Mouse (Mus musculus): Measurements from ENCODE around the gene Slc30a3. TPM values are rescaled to one million over a fixed set of nuclear protein-coding genes. Genes with fewer than 3 reads are reported as not detected.
"Not testable (repeated sequence)": the region's sequence is repeated elsewhere in the genome, so short reads cannot be mapped to it uniquely, and the experiment has no call there.

Slc30a3 gene
- polyA plus RNA-seq, 1 experiment from 2014 or later: 0.50 TPM

DNA sequence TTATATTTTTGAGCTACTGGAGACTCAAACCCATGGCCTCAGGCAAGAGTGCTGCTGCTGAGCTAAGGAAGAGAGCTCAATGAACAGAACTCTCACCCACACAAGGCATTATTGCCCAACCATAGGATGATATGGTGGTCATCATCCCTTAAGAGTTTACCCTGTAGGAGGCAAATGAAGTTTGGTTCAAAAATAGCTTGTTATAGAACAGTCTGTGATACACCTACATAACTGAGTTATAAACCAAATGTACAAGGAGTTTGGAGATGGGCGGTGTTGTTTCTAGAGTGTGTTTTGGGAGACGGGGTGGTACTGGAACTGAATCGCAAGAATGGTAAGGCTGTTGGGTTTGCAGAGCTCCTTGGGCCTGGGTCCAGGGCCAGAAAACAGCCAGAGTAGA, 38.2 kb downstream of the Slc30a3 start:
- no peak for ATAC-seq (ENCODE audit: insufficient number of reproducible peaks, low FRiP score, low TSS enrichment, low read depth)
- Histone ChIP-seq H3K4me3 (no peak overlapping the region), H3K27ac (no peak overlapping the region), H3K4me1 (no peaks in the 10 kb centered on the region), H3K36me3 (peaks cover 95% of the 10 kb centered on the region), H3K4me2 (no peak overlapping the region), H3K9me3 (no peaks in the 10 kb centered on the region), H3K27me3 (no peaks in the 10 kb centered on the region), H3K9ac (no peak overlapping the region)
- WGBS: 93% methylated on average over 3 of the region's 3 CpGs

DNA sequence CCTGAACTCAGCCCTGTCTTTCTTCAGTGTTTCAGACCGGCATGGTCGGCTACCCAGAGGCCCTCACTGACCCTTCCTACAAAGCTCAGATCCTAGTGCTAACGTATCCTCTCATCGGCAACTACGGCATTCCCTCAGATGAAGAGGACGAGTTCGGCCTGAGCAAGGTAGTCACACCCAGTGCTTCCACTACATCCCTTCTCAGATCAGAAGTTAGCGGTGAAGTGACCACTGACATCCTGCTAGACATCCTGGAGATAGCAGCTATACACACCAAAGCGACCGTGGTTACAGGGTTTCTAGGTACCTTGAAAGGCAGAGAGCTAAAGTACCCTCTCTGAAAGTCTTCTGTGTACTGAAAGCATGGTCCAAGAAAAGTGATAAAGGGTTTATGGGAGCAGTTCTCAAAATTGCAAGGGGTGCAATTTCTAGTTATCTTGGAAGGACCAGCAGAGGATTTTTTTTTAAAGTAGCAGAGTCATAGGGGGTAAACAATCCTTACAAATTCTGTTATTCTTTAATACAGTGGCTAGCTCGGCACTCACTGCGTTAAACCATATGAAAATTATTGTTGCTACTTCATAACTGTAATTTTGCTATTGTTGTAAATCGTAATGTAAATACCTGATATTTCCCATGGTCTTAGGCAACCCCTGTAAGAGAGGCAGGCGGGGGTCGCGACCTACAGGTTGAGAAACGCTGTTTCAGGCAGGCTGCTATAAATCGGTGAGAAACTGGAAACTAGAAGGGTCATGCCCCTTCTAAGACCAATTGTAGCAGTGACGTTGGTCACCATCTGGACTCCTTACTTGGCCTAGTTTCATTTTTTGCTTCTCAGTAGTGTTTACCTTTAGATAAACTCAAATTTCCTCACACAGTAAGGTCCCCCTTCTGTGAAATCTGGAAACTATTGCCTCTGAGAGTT, 52.6 kb downstream of the Slc30a3 start:
- Histone ChIP-seq H3K9me3 (no peaks in the 10 kb centered on the region), H3K9ac (peak overlapping the region; percentile 69), H3K36me3 (peaks cover 40% of the 10 kb centered on the region), H3K4me3 (peak overlapping the region; percentile 70), H3K27ac (peak overlapping the region; percentile 88), H3K4me1 (peaks cover 19% of the 10 kb centered on the region), H3K4me2 (peak overlapping the region; percentile 82), H3K27me3 (no peaks in the 10 kb centered on the region)
- ATAC-seq (ENCODE audit: insufficient number of reproducible peaks, low FRiP score, low TSS enrichment, low read depth): peak; percentile 18
- WGBS: 14% methylated on average over 19 of the region's 19 CpGs

DNA sequence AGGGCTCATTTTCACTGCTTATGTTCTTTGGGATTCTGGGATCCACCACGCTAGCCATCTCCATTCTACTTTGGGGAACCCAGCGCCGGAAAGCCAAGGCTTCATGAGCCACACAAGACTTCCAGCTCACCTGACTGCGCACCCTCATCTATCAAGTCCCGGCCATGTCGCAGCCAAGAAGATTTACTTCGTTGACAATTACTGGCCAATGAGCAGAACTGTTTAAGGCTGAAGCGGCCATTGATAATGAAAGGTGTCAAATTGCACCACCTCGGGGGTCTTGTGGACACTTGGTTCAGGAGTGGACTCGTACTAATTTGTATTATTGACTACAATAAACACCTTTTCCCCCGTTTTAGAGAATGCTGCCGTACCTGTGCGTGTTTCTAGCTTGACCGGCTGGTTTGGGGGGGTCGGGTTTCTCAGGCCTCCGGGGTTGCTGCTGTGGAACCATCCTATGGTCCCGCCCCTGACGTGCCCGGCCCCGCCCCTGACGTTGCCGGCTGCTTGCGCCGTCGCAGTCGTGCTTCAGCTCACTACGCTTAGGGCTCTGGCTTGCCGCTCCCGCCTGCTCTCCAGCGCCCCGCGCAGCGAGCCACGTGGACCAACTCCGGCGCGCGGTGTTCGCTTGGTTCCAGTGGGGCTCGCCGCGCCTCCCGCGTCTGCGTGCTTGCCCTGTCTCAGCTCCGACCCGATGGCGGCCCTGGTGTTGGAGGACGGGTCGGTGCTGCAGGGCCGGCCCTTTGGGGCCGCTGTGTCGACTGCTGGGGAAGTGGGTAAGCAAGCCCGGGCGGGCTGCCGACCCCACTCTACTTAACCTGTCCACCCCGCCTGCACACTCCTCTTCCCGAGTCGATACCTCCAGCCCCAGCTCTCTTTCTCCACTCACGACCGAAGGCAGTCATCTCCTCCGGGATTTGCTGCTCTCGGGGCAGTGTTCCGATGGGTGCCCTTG, 53.5 kb downstream of the Slc30a3 start, which contains the start of gene Cad:
Cad (plus strand) TSS at position 520 of the 955 bp plus-strand sequence.
- Histone ChIP-seq H3K4me2 (peak within 1 kb of the TSS; percentile 82), H3K9me3 (no peaks in the 10 kb centered on the region), H3K4me1 (peaks cover 19% of the 10 kb centered on the region), H3K4me3 (peak within 1 kb of the TSS; percentile 70), H3K36me3 (peaks cover 31% of the 10 kb centered on the region), H3K27me3 (no peaks in the 10 kb centered on the region), H3K9ac (peak within 1 kb of the TSS; percentile 69), H3K27ac (peak within 1 kb of the TSS; percentile 88)
- ATAC-seq (ENCODE audit: insufficient number of reproducible peaks, low FRiP score, low TSS enrichment, low read depth): peak; percentile 98
- under 1% methylated on average over 63 of the region's 64 CpGs for WGBS

DNA sequence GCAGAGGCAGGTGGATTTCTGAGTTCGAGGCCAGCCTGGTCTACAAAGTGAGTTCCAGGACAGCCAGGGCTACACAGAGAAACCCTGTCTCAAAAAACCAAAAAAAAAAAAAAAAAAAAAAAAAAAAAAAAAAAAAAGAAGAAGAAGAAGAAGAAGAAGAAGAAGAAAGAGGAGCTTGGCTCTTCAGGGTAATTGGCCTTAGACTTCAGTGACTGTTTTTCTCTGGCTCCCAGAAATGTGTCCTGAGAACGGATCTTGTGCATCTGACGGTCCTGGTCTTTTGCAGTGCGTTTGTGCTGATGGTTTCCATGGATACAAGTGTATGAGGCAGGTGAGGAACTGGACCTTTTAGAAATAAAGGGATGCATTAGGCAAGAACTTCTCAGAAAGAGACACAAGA, 54.3 kb downstream of the Slc30a3 start:
- WGBS: 61% methylated on average over 4 of the region's 4 CpGs

DNA sequence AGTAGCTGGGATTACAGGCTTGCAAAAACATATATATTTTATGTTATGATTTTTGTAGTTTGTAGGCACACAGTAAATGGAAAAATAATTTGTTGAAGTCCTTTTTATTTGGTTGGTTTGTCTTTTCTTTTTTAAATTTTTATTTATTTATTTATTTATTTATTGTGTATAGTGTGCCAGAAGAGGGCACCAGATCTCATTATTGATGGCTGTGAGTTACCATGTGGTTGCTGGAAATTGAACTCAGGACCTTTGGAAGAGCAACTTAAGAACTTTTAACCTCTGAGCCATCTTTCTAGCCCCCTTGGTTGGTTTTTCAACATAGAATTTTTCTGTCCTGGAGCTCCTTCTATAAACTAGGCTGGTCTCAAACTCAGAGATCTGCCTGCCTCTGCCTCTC, 57.6 kb downstream of the Slc30a3 start:
- H3K4me1 ChIP-seq: peaks cover 17% of the 10 kb centered on the region
- H3K9ac ChIP-seq: no peak overlapping the region
- no peak overlapping the region for H3K4me2 ChIP-seq
- H3K9me3 ChIP-seq: no peaks in the 10 kb centered on the region
- H3K4me3 ChIP-seq: no peak overlapping the region
- no peaks in the 10 kb centered on the region for H3K27me3 ChIP-seq
- H3K36me3 ChIP-seq: peaks cover 7% of the 10 kb centered on the region; the same call in 1 of the 2 replicates
- no peak overlapping the region for H3K27ac ChIP-seq
- ATAC-seq (ENCODE audit: insufficient number of reproducible peaks, low FRiP score, low TSS enrichment, low read depth): no peak

More for the DNA sequence above, 54.3 kb downstream of the Slc30a3 start:
- Histone ChIP-seq H3K36me3 (peaks cover 23% of the 10 kb centered on the region), H3K4me1 (peaks cover 19% of the 10 kb centered on the region), H3K9ac (0 out of 2 replicates have a peak overlapping the region, but pooled peaks have one; percentile 31), H3K4me3 (peak overlapping the region; percentile 70), H3K4me2 (peak overlapping the region; percentile 82), H3K27ac (peak overlapping the region; percentile 88)
- not testable (repeated sequence) for H3K27me3 ChIP-seq; ATAC-seq (ENCODE audit: insufficient number of reproducible peaks, low FRiP score, low TSS enrichment, low read depth); H3K9me3 ChIP-seq

DNA sequence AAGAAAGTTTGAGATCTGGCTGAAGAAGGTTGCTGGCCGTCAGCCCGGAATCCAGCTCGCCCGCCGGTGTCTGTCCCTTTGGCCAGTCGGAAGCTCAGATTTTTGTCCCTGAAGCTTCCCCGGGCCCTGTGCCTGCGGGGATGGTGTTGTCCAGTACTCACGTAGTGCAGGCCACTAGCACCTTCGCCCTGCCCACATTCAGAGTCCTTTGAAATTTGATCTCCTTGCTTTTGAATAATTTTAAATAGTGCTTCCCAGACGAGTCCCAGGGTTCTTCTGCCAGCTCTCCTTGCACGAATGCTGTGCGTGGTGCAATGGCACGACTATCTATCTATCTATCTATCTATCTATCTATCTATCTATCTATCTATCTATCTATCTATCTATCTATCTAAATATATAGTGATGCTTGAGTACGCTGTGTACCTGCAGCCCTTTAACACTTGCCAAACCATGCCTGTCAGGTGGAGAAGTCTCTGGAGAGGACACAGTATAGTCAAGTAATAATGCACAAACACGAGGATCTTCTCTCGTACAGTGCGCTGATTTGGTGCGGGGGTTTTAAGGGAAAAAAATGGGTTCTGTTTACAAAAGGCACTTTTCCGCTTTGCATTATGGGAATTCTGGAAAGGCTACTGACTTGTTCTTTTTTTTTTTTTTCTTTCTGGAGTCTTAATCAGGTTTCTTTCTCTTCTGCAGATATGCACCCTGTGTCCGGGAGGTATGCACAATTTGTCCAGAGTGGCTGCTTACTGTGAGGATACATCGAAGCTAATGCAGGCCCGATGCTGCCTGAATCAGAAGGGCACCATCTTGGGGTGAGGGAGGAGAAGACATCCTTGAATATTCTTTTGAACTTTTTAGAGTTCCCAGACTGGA, 59.0 kb downstream of the Slc30a3 start, which contains the start of gene Slc5a6:
Slc5a6 (minus strand) TSS at position 162 of the 879 bp plus-strand sequence.
- Histone ChIP-seq H3K27me3 (no peaks in the 10 kb centered on the region), H3K9me3 (no peaks in the 10 kb centered on the region), H3K36me3 (peaks cover 7% of the 10 kb centered on the region; the same call in 1 of the 2 replicates), H3K4me1 (peaks cover 8% of the 10 kb centered on the region), H3K9ac (peak within 1 kb of the TSS; percentile 81), H3K4me2 (peak within 1 kb of the TSS; percentile 70), H3K27ac (peak within 1 kb of the TSS; percentile 96), H3K4me3 (peak within 1 kb of the TSS; percentile 85)
- 1% methylated on average over 23 of the region's 23 CpGs for WGBS
- no peak; the same call in 1 of the 2 replicates for ATAC-seq (ENCODE audit: insufficient number of reproducible peaks, low FRiP score, low TSS enrichment, low read depth)

DNA sequence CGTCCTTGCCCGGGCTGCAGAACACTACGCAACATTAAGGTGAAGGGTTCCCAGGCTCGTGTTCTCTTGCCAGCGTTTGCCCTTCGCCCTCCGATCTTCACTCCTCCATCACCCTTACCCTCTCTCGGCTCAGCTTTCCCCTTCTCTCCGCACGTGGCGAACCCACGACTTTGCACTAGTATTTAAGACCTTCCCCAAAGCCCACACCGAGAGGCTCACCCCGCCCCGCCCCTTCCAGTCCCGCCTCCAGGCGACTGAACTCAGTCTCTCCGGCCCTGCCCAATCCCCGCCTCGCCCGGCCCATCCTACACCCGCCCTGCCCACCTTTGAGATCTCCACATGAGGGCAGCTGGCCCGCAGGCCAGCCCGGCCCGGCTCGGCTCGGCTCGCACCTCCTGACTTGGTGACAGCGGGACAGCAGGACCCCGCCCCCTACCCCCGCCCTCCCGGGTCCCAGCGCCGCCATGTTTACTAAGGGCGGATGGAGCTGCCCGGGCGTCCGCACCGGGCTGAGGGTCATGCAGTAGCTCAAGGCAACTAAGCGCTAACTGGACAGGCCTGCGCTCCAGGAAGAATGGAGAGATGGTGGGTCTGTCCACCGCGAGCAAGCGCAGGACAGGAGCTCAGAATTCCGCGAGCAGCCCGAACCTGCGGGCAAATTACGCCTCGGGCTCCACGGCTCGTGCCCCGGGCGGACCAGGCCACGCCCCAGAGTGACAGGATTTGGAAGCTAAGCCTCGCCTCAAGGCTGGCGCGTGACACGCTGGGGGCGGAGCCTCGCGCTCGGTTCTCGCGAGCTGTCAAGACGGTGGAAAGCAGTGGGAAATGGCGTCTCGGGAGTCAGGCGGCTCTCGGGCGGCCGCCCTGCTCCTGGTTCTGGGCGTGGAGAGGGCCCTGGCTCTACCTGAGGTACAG, 59.9 kb downstream of the Slc30a3 start, which contains the start of gene Atraid:
Atraid (plus strand) TSS at position 465 of the 915 bp plus-strand sequence.
- peak within 1 kb of the TSS; percentile 81 for H3K9ac ChIP-seq
- peaks cover 10% of the 10 kb centered on the region for H3K36me3 ChIP-seq
- WGBS: under 1% methylated on average over 73 of the region's 73 CpGs
- H3K27ac ChIP-seq: peak within 1 kb of the TSS; percentile 96
- ATAC-seq (ENCODE audit: insufficient number of reproducible peaks, low FRiP score, low TSS enrichment, low read depth): peak; percentile 95
- H3K9me3 ChIP-seq: no peaks in the 10 kb centered on the region
- peak within 1 kb of the TSS; percentile 85 for H3K4me3 ChIP-seq
- peaks cover 5% of the 10 kb centered on the region; the same call in 1 of the 2 replicates for H3K4me1 ChIP-seq
- peak within 1 kb of the TSS; percentile 70 for H3K4me2 ChIP-seq
- no peaks in the 10 kb centered on the region for H3K27me3 ChIP-seq

DNA sequence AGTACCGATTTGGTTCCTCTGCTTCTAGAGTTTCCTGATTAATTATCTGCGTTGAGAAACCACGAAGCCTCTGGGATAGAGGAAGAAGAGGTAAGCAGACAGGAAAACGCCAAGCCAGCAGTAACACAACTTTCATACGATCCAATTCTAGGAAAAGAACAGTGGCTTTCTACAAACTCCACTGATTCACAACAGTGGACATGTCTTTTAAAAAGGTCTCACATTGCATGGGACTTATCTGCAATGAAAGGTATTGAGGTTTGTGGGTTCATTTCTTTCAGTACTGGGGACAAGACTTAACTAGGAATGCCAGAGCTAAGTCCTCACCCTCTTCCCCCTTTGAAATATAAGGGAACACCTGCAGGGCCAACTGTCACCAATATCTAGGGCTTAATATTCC, 61.0 kb downstream of the Slc30a3 start:
- Histone ChIP-seq H3K27ac (no peak overlapping the region), H3K4me3 (peak overlapping the region; percentile 85), H3K4me2 (peak overlapping the region; percentile 70), H3K27me3 (no peaks in the 10 kb centered on the region), H3K9me3 (no peaks in the 10 kb centered on the region), H3K36me3 (peaks cover 11% of the 10 kb centered on the region), H3K9ac (no peak overlapping the region), H3K4me1 (peaks cover 5% of the 10 kb centered on the region; the same call in 1 of the 2 replicates)
- ATAC-seq (ENCODE audit: insufficient number of reproducible peaks, low FRiP score, low TSS enrichment, low read depth): no peak
- WGBS: 72% methylated on average over 5 of the region's 5 CpGs

DNA sequence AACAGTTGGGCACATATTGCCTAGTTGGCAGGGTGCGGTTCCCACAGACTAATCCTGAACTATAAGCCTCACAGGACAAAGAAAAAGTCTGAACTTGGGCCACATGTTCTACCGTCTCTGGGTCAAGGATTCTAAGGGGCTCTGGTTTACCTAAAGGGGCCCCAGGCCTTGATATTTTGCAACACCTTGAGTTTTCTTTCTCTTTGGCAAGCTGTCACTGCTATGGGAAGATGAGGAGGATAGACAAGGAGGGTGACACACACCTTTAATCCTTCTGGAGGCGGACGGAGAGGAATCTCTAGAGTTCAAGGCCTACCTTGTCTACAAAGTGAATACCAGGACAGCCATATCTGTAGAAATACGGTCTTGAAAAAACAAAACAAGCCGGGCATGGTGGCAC, 61.6 kb downstream of the Slc30a3 start:
- Histone ChIP-seq H3K4me2 (no peak overlapping the region; the same call in 1 of the 2 replicates), H3K9ac (no peak overlapping the region), H3K9me3 (no peaks in the 10 kb centered on the region), H3K4me1 (peaks cover 5% of the 10 kb centered on the region; the same call in 1 of the 2 replicates), H3K27ac (no peak overlapping the region), H3K36me3 (peaks cover 17% of the 10 kb centered on the region), H3K4me3 (no peak overlapping the region), H3K27me3 (no peaks in the 10 kb centered on the region)
- ATAC-seq (ENCODE audit: insufficient number of reproducible peaks, low FRiP score, low TSS enrichment, low read depth): no peak
- 93% methylated on average over 6 of the region's 6 CpGs for WGBS

Measured in limb, embryonic 15.5 days (tissue).